Mouse (Mus musculus) liver, embryonic 16.5 days (tissue): ENCODE measurements around the gene Pdgfb. TPM values are rescaled to one million over a fixed set of nuclear protein-coding genes. Genes with fewer than 3 reads are reported as not detected.

Experiments
- ATAC-seq: fragments of 200-750 bp; cut with Nextera tagmentation; 2 replicates; pipeline ENCODE4 v1.8.0; 2017; ENCODE audit warnings: low read depth, mild to moderate bottlenecking, moderate number of reproducible peaks, moderate library complexity
- H3K27ac ChIP-seq: fragments of 300-500 bp; sonication (generic); 2 replicates; pipeline ENCODE4 v1.5.1; 2014; ENCODE audit warnings: mild to moderate bottlenecking, low read length
- H3K27me3 ChIP-seq: fragments of 300-500 bp; sonication (generic); 2 replicates; pipeline ENCODE4 v1.6.1; 2014; ENCODE audit warnings: low read depth, low read length, mixed read lengths; ENCODE audit not compliant: control insufficient read depth, insufficient read depth
- H3K36me3 ChIP-seq: fragments of 300-500 bp; sonication (generic); 2 replicates; pipeline ENCODE4 v1.6.1; 2014; ENCODE audit warnings: mild to moderate bottlenecking; ENCODE audit not compliant: control insufficient read depth, insufficient read depth
- H3K4me1 ChIP-seq: fragments of 300-500 bp; sonication (generic); 2 replicates; pipeline ENCODE4 v1.6.1; 2014; ENCODE audit warnings: low read depth, low read length, mixed read lengths; ENCODE audit not compliant: control insufficient read depth
- H3K4me2 ChIP-seq: fragments of 300-500 bp; sonication (generic); 2 replicates; pipeline ENCODE4 v1.6.1; 2014; ENCODE audit warnings: low read depth, low read length, mixed read lengths
- H3K4me3 ChIP-seq: fragments of 300-500 bp; sonication (generic); 2 replicates; pipeline ENCODE4 v1.5.1; 2014; ENCODE audit warnings: low read depth, mild to moderate bottlenecking, low read length
- H3K9ac ChIP-seq: fragments of 300-500 bp; sonication (generic); 2 replicates; pipeline ENCODE4 v1.6.1; 2014; ENCODE audit warnings: low read depth, low read length
- H3K9me3 ChIP-seq: fragments of 300-500 bp; sonication (generic); replicated peaks from 2 replicates; pipeline ENCODE4 v1.6.1; 2016; ENCODE audit warnings: low read length; ENCODE audit not compliant: control insufficient read depth
- WGBS: fragments of 180-500 bp; shearing (Covaris S2); extraction: QIAGEN DNeasy Blood & Tissue Kit; methylation state at CpG from one replicate; pipeline ENCODE4 v1.1.7; 2014; ENCODE audit not compliant: insufficient replicate concordance; 5-methylcytosine and 5-hydroxymethylcytosine counted together
- polyA plus RNA-seq: library from polyadenylated mRNA; unstranded; fragments of >200 nt; fragmentation: Nextera tagmentation; extraction: Ambion mirVana; gene quantifications from 2 replicates; pipeline ENCODE4 v1.2.1, GENCODE M21; 2015

The Pdgfb gene
- polyA plus RNA-seq, 1 experiment from 2014 or later: 0.40 TPM

DNA sequence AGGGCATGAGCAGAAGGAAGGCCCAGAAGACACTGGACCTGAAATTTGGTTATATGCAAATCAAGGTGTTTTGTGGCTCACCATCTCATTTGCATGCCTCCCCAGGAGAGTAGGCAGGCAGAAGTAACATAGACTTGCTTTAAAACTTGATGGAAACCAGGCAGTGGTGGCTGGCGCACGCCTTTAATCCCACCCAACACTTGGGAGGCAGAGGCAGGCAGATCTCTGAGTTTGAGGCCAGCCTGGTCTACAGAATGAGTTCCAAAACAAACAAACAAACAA lies 23.3 kb upstream of the Pdgfb start:
- H3K36me3 ChIP-seq: no peaks in the 10 kb centered on the region
- H3K4me2 ChIP-seq: no peak overlapping the region
- no peaks in the 10 kb centered on the region for H3K27me3 ChIP-seq
- H3K9ac ChIP-seq: no peak overlapping the region
- no peak overlapping the region for H3K4me3 ChIP-seq
- H3K27ac ChIP-seq: no peak overlapping the region
- no peaks in the 10 kb centered on the region for H3K4me1 ChIP-seq
- H3K9me3 ChIP-seq: no peaks in the 10 kb centered on the region
- ATAC-seq: no peak
- WGBS: 78% methylated on average over 2 of the region's 2 CpGs

DNA sequence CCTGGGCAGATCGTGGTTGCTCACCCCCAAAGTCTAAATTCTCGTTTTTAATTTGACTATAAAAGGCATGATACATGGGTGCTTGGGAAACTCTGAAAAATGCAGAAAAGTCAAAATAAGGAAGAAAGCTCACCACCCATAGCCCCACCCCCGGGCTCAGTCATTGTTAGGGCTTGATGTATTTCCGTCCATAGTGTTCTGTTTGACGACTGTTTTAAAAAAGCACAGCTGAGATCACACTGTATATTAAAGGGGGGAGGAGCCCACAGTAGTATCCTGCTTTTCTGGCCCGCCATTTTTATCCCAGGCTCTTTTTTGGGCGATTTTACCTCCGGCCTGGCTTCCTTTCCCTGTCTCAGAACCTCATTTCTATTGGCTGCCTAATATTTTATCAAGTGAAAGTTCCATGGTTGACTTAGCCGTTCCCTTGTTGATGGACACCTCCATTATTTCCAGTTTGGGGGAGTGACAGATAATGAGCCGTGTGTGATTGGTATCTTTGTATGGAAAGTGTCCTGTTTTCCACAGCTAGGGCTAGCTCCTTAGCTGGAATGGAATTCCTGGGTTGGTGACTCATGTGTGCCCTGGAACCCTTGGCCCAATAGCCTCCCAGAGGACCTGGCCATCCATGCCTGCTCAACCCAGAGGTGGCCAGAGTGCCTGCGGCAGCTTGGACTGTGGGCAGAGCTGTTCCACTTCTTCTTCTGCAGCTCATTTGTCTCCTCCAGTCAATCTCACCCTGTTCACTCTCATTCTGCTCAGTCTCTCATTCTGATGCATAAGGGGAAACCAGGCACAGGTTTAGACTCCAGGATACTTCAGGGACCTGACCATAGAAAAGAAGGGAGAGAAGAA lies 22.7 kb upstream of the Pdgfb start:
- WGBS: 56% methylated on average over 11 of the region's 11 CpGs

DNA sequence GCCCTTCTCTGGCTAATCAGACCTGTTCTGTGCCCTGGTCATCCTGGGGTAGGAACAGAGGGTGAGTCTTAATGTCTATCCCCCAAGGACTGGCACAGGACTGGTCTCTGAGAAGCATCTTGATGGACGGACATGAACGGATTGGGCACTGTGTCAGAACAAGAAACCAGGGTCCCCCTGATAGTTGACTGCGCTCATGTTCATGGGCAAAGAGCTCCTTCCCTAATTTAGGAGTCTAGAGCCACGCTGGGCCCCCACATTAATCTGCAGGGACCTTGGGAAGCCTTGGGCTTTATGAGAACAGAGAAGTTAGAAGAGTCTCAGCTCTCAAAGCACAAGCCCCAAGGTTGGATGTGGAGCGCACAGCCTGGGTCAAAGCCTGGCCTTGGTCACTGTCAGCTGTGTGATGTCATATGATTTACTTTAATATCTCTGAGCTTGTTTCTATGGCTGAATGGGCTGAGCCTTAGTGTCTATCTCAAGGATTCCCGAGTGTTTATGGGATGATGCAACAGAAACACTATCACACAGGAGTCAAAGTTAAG lies 20.6 kb upstream of the Pdgfb start:
- WGBS: 66% methylated on average over 6 of the region's 6 CpGs
- H3K4me1 ChIP-seq: no peaks in the 10 kb centered on the region
- no peak overlapping the region for H3K4me3 ChIP-seq
- H3K9ac ChIP-seq: no peak overlapping the region
- H3K4me2 ChIP-seq: no peak overlapping the region
- H3K27me3 ChIP-seq: no peaks in the 10 kb centered on the region
- no peaks in the 10 kb centered on the region for H3K36me3 ChIP-seq
- no peak for ATAC-seq
- H3K9me3 ChIP-seq: peaks cover 4% of the 10 kb centered on the region; the same call in 1 of the 2 replicates
- H3K27ac ChIP-seq: no peak overlapping the region

More for the DNA sequence above, 22.7 kb upstream of the Pdgfb start:
- Histone ChIP-seq H3K4me2 (no peak overlapping the region), H3K9ac (no peak overlapping the region), H3K36me3 (no peaks in the 10 kb centered on the region), H3K4me1 (no peaks in the 10 kb centered on the region), H3K9me3 (no peaks in the 10 kb centered on the region), H3K27me3 (no peaks in the 10 kb centered on the region), H3K27ac (no peak overlapping the region), H3K4me3 (no peak overlapping the region)
- ATAC-seq: no peak

DNA sequence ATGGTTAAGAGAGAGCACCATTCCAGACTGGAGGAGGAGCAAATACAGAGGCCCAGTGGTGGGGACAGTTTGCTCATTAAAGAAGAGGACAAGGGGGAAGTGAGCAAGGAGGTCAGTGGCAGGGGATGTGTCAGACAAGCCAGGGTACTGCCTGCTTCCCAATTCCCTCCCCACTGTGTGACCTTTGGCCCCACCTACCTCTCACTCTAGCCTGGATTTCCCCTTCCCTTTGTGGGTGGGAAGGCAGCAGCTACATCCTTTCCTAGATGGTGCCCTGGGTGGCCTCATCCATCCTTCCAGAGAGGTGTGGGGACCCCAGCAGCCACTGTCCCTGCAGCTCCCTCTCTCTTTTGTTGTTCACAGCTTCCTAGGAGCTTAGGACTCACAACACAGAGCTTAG lies 20.1 kb upstream of the Pdgfb start:
- no peak overlapping the region for H3K27ac ChIP-seq
- no peak overlapping the region for H3K4me3 ChIP-seq
- H3K4me2 ChIP-seq: no peak overlapping the region
- no peaks in the 10 kb centered on the region for H3K4me1 ChIP-seq
- H3K36me3 ChIP-seq: no peaks in the 10 kb centered on the region
- peaks cover 4% of the 10 kb centered on the region; the same call in 1 of the 2 replicates for H3K9me3 ChIP-seq
- ATAC-seq: no peak
- H3K9ac ChIP-seq: no peak overlapping the region
- no peaks in the 10 kb centered on the region for H3K27me3 ChIP-seq

DNA sequence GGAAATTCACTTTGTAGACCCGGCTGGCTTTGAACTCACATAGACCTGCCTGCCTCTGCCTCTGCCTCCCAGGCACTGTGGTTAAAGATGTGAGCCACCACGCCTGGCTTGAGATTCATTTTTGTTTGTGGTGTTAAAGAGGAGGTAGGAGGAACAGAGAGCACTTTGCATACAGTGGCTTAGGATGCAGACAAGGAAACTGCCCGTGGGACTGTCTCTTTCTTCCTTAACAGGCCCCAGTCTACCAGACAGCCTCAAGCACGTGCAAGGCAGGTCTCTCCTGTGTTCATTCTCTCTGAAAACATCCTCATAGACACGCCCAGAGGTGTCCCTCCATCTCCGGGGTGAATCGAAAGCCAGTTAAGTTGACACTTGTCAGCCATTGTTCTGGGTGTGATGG lies 19.6 kb upstream of the Pdgfb start:
- no peak for ATAC-seq
- H3K4me3 ChIP-seq: no peak overlapping the region
- H3K9me3 ChIP-seq: peaks cover 4% of the 10 kb centered on the region; the same call in 1 of the 2 replicates
- H3K4me1 ChIP-seq: no peaks in the 10 kb centered on the region
- H3K27me3 ChIP-seq: no peaks in the 10 kb centered on the region
- H3K9ac ChIP-seq: no peak overlapping the region
- 47% methylated on average over 7 of the region's 7 CpGs for WGBS
- no peak overlapping the region for H3K27ac ChIP-seq
- H3K4me2 ChIP-seq: no peak overlapping the region
- no peaks in the 10 kb centered on the region for H3K36me3 ChIP-seq

DNA sequence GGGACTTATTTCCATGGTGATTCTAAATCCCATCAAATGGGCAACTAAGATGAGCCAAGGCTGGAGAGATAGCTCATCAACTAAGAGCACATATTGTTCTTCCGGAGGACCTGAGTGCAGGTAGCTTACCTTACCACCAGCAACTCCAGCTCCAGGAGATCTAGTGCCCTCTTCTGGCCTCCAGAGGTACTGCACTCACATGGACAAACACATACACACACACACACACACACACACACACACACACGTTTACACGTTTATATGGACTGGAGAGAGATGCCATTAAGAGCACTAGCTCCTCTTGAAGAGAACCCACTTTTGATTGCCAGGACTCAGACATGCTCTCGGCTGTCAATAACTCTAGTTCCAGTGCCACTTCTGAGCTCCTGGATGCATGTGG lies 16.4 kb upstream of the Pdgfb start:
- ATAC-seq: no peak
- Histone ChIP-seq H3K27ac (no peak overlapping the region), H3K36me3 (no peaks in the 10 kb centered on the region), H3K9me3 (peaks cover 4% of the 10 kb centered on the region; the same call in 1 of the 2 replicates), H3K27me3 (no peaks in the 10 kb centered on the region), H3K4me1 (no peaks in the 10 kb centered on the region), H3K4me3 (no peak overlapping the region), H3K4me2 (no peak overlapping the region), H3K9ac (no peak overlapping the region)
- 66% methylated on average over 4 of the region's 4 CpGs for WGBS

DNA sequence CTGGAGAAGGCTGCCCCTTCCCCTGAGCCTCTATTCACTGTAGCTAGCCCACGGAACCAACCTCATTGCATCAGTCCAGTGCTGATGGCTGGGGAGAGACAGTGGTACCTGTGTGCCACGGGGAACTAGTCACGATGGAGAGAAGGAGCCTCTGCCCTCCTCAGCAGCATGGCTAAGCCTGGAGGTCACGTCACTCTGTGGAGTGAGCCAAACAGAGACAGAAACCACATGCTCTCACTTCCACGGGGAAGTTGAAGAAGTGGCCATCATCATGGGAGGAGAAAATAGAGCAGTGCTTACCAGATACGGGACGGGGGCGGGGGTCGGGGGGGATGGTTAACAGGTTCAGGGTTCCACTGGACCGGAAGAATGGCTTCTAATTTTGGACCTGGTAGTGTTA lies 15.6 kb upstream of the Pdgfb start:
- Histone ChIP-seq H3K9ac (no peak overlapping the region), H3K4me1 (no peaks in the 10 kb centered on the region), H3K4me2 (no peak overlapping the region), H3K4me3 (no peak overlapping the region), H3K36me3 (no peaks in the 10 kb centered on the region), H3K27ac (no peak overlapping the region), H3K9me3 (peaks cover 4% of the 10 kb centered on the region; the same call in 1 of the 2 replicates), H3K27me3 (no peaks in the 10 kb centered on the region)
- no peak for ATAC-seq
- WGBS: 54% methylated on average over 10 of the region's 10 CpGs

DNA sequence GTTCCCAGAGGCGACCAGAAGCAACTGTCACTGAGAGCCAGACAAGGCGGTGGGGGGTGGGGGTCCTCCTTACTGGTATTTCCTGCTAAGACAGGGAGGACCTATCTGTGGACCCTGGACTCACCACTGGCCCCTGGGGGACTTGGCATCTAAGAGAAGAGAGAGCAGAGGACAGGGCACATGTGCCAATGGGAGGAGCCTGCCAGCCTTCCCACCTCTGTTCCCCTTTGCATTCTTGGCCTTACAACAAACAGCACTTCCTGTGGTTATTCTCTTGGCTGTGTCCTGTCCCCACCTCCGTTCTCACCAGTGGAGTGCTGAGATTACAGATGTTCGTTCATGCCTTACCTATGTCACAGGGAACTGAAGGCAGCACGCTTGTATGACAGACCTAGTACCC lies 14.1 kb upstream of the Pdgfb start:
- no peak overlapping the region for H3K4me3 ChIP-seq
- no peaks in the 10 kb centered on the region for H3K27me3 ChIP-seq
- no peak overlapping the region for H3K4me2 ChIP-seq
- H3K36me3 ChIP-seq: no peaks in the 10 kb centered on the region
- H3K9ac ChIP-seq: no peak overlapping the region
- H3K9me3 ChIP-seq: peaks cover 4% of the 10 kb centered on the region; the same call in 1 of the 2 replicates
- H3K4me1 ChIP-seq: no peaks in the 10 kb centered on the region
- ATAC-seq: no peak
- H3K27ac ChIP-seq: no peak overlapping the region
- whole genome bisulfite sequencing: 31% methylated on average over 5 of the region's 5 CpGs

DNA sequence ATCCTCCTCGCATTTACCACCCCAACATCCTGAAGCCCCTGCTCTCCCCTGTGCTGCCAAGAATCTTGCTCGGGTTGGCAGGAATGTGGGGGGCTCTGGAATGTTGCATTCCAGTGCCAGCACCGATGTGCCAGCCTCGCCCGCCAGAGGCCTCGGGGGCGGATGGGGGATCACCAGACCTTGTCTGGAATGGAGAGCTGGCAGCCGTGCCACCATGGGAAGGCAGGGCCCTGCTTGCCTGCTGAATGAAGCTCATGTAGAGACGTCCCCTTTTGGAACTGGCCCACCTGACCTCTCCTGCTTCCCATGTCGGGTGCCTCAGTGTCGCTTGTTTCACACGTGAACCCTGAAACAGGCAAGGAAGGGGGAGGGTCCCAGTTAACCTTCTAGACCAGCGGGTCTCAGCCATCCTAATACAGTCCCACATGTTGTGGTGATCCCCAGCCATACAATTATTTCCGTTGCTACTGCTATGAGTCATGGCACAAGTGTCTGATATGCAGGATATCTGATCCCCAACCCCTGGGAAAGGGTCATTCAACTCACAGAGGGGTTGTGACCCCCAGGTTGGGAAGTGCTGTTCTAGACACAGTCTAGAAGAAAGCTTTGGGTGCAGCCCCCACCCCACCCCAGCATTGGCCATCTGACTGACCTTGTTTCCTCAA lies 12.0 kb upstream of the Pdgfb start:
- Histone ChIP-seq H3K4me2 (no peak overlapping the region), H3K9me3 (peaks cover 4% of the 10 kb centered on the region; the same call in 1 of the 2 replicates), H3K27me3 (no peaks in the 10 kb centered on the region), H3K9ac (no peak overlapping the region), H3K4me3 (no peak overlapping the region), H3K4me1 (no peaks in the 10 kb centered on the region), H3K27ac (no peak overlapping the region), H3K36me3 (no peaks in the 10 kb centered on the region)
- ATAC-seq: no peak
- 62% methylated on average over 14 of the region's 14 CpGs for WGBS
